Comparison of ENCODE assay signal across 8 mouse cellular contexts in genomic region chr5:123138953-123139721, GRCm38 (mm10). TPM values are rescaled to one million over a fixed set of nuclear protein-coding genes. Genes with fewer than 3 reads are reported as not detected.
DNase-seq lines count a peak whose midpoint lies in the region; ATAC-seq and TF ChIP-seq lines count a peak whose summit lies in the region.

No protein-coding gene starts in this region.

- H3K27me3 ChIP-seq in hindbrain, embryonic 10.5 days (ENCODE audit: insufficient read depth, poor library complexity, severe bottlenecking), result no peaks in the 10 kb centered on the region
- H3K27me3 ChIP-seq in lung, embryonic 16.5 days (ENCODE audit: control insufficient read depth, insufficient read depth, low read depth, low read length), result no peaks in the 10 kb centered on the region

- TF ChIP-seq POLR2A in olfactory bulb, adult 2 months (IDR thresholded peaks at IDR 0.05; ENCODE audit: insufficient read depth, low read depth, low read length), result peak; percentile 63; the same call in 1 of the 2 replicates

- H3K9me3 ChIP-seq in hindbrain, embryonic 10.5 days, result no peaks in the 10 kb centered on the region
- H3K9me3 ChIP-seq in lung, embryonic 16.5 days (ENCODE audit: control insufficient read depth, low read length), result no peaks in the 10 kb centered on the region

- peaks cover 32% of the 10 kb centered on the region for H3K36me3 ChIP-seq in hindbrain, embryonic 10.5 days
- H3K36me3 ChIP-seq in lung, embryonic 16.5 days (ENCODE audit: control insufficient read depth, insufficient read depth, low read length), result no peaks in the 10 kb centered on the region

- peaks cover 69% of the 10 kb centered on the region for H3K4me1 ChIP-seq in hindbrain, embryonic 10.5 days (replicated peaks)
- H3K4me1 ChIP-seq in lung, embryonic 16.5 days (replicated peaks; ENCODE audit: control insufficient read depth, insufficient read depth, low read length), result peaks cover 44% of the 10 kb centered on the region
- peaks cover 48% of the 10 kb centered on the region for H3K4me1 ChIP-seq in olfactory bulb, adult 2 months (ENCODE audit: control insufficient read depth, insufficient read depth, low read length)

- under 1% methylated on average over 39 of the region's 39 CpGs for WGBS in hindbrain, embryonic 10.5 days
- WGBS in lung, embryonic 16.5 days, result under 1% methylated on average over 39 of the region's 39 CpGs
- 0% methylated on average over 39 of the region's 39 CpGs for WGBS in olfactory bulb, adult 2 months

- H3K9ac ChIP-seq in lung, embryonic 16.5 days (ENCODE audit: low read length), result peak overlapping the region; percentile 99

- peak overlapping the region; percentile 92 for H3K4me3 ChIP-seq in hindbrain, embryonic 10.5 days
- H3K4me3 ChIP-seq in lung, embryonic 16.5 days (ENCODE audit: low read length), result peak overlapping the region; percentile 69
- peak overlapping the region; percentile 61 for H3K4me3 ChIP-seq in olfactory bulb, adult 2 months (ENCODE audit: insufficient read depth, low read depth, low read length)

- ATAC-seq in frontal cortex, adult (ENCODE audit: low TSS enrichment), result peak; percentile 36
- 0 out of 2 replicates have a peak, but pooled peaks have one; percentile 2 for ATAC-seq in lung, embryonic 16.5 days (ENCODE audit: low read depth)

- H3K4me2 ChIP-seq in lung, embryonic 16.5 days (ENCODE audit: low read depth, low read length), result peak overlapping the region; percentile 99

- TF ChIP-seq CTCF in olfactory bulb, adult 2 months (IDR thresholded peaks at IDR 0.05; ENCODE audit: insufficient read depth, low read depth, low read length), result no peak

- DNase-seq in Muller cell, postnatal 12 days (ENCODE audit: inconsistent ontology term), result peak; percentile 87
- peak; percentile 89 for DNase-seq in cerebellum, adult 8-10 months
- DNase-seq in hindbrain, embryonic 10.5 days (ENCODE audit: low spot score), result peak; percentile 84
- peak; percentile 79 to 83 for DNase-seq in layer of hippocampus, postnatal 10 days (ENCODE audit: low spot score in 2 of 2)
- DNase-seq in thymus, postnatal 14 days, result peak; percentile 81

- peak overlapping the region; percentile 100 for H3K27ac ChIP-seq in hindbrain, embryonic 10.5 days
- peak overlapping the region; percentile 100 for H3K27ac ChIP-seq in lung, embryonic 16.5 days (ENCODE audit: low read length)
- peak overlapping the region; percentile 100 for H3K27ac ChIP-seq in olfactory bulb, adult 2 months (ENCODE audit: insufficient read depth, low read depth, low read length)

RNA-seq across cellular contexts. Expression of gene Setd1b, which starts 2.9 kb away (rescaled TPM):
- 7.9 and 9.5 TPM in 2 replicates for polyA plus RNA-seq in hindbrain, embryonic 10.5 days (2016; fragmentation: Nextera tagmentation; extraction: Ambion mirVana)
- 10 to 100 TPM; 31.7 to 35.0 TPM for total RNA-seq in layer of hippocampus, postnatal 10 days (2021)
- polyA plus RNA-seq in lung, embryonic 16.5 days (2015; fragmentation: Nextera tagmentation; extraction: Ambion mirVana), result 8.4 and 9.1 TPM in 2 replicates
- not detected in 2 replicates for polyA plus RNA-seq in olfactory bulb, adult 2 months (2012; ENCODE audit: insufficient read depth, insufficient read length, low replicate concordance, missing spikeins)

RNA-seq across cellular contexts. Expression of gene Rhof, which starts 6.6 kb away (rescaled TPM):
- polyA plus RNA-seq in hindbrain, embryonic 10.5 days (2016; fragmentation: Nextera tagmentation; extraction: Ambion mirVana), result 1.9 and 2.2 TPM in 2 replicates
- total RNA-seq in layer of hippocampus, postnatal 10 days (2021), result 10 to 100 TPM; 40.9 to 46.6 TPM
- 5.3 and 5.6 TPM in 2 replicates for polyA plus RNA-seq in lung, embryonic 16.5 days (2015; fragmentation: Nextera tagmentation; extraction: Ambion mirVana)
- polyA plus RNA-seq in olfactory bulb, adult 2 months (2012; ENCODE audit: insufficient read depth, insufficient read length, low replicate concordance, missing spikeins), result not detected in 2 replicates

RNA-seq across cellular contexts. Expression of gene Psmd9, which starts 30.1 kb away (rescaled TPM):
- 77.7 and 86.3 TPM in 2 replicates for polyA plus RNA-seq in hindbrain, embryonic 10.5 days (2016; fragmentation: Nextera tagmentation; extraction: Ambion mirVana)
- 10 to 100 TPM; 31.4 to 39.8 TPM for total RNA-seq in layer of hippocampus, postnatal 10 days (2021)
- 87.0 and 91.8 TPM in 2 replicates for polyA plus RNA-seq in lung, embryonic 16.5 days (2015; fragmentation: Nextera tagmentation; extraction: Ambion mirVana)
- polyA plus RNA-seq in olfactory bulb, adult 2 months (2012; ENCODE audit: insufficient read depth, insufficient read length, low replicate concordance, missing spikeins), result not detected in 2 replicates

RNA-seq across cellular contexts. Expression of gene Hpd, which starts 43.4 kb away (rescaled TPM):
- polyA plus RNA-seq in hindbrain, embryonic 10.5 days (2016; fragmentation: Nextera tagmentation; extraction: Ambion mirVana), result not detected in 2 replicates
- under 1 TPM in 1 of 2 experiments, not detected in 1; 0.55 TPM for total RNA-seq in layer of hippocampus, postnatal 10 days (2021)
- polyA plus RNA-seq in lung, embryonic 16.5 days (2015; fragmentation: Nextera tagmentation; extraction: Ambion mirVana), result 0.18 and 0.91 TPM in 2 replicates
- not detected in 2 replicates for polyA plus RNA-seq in olfactory bulb, adult 2 months (2012; ENCODE audit: insufficient read depth, insufficient read length, low replicate concordance, missing spikeins)

Comparison
In these comparisons a context has a peak if more than half of its experiments do, and no peak if none do; other contexts are left out.
1. Peak in every context shown above with its lines: DNase-seq, ATAC-seq, H3K4me3 ChIP-seq and H3K27ac ChIP-seq.